ENCODE assay signal across 8 mouse cellular contexts in genomic region chr13:37513905-37514607, GRCm38 (mm10).
DNase-seq lines count a peak whose midpoint lies in the region; ATAC-seq lines count a peak whose summit lies in the region.

No protein-coding gene starts in this region.

- WGBS in hindbrain, embryonic 13.5 days, result 3% methylated on average over 23 of the region's 23 CpGs
- 3% methylated on average over 23 of the region's 23 CpGs for WGBS in lung, embryonic 16.5 days

- H3K9me3 ChIP-seq in hindbrain, embryonic 13.5 days, result no peaks in the 10 kb centered on the region
- no peaks in the 10 kb centered on the region for H3K9me3 ChIP-seq in lung, embryonic 16.5 days (ENCODE audit: control insufficient read depth, low read length)

- peak overlapping the region; percentile 18 for H3K4me3 ChIP-seq in hindbrain, embryonic 13.5 days
- peak overlapping the region; percentile 1; the same call in 1 of the 2 replicates for H3K4me3 ChIP-seq in lung, embryonic 16.5 days (ENCODE audit: low read length)

- no peaks in the 10 kb centered on the region for H3K27me3 ChIP-seq in hindbrain, embryonic 13.5 days
- no peaks in the 10 kb centered on the region for H3K27me3 ChIP-seq in lung, embryonic 16.5 days (ENCODE audit: control insufficient read depth, insufficient read depth, low read depth, low read length)

- H3K36me3 ChIP-seq in hindbrain, embryonic 13.5 days, result no peaks in the 10 kb centered on the region
- H3K36me3 ChIP-seq in lung, embryonic 16.5 days (ENCODE audit: control insufficient read depth, insufficient read depth, low read length), result no peaks in the 10 kb centered on the region

- H3K4me2 ChIP-seq in hindbrain, embryonic 13.5 days, result peak overlapping the region; percentile 45
- peak overlapping the region; percentile 38 for H3K4me2 ChIP-seq in lung, embryonic 16.5 days (ENCODE audit: low read depth, low read length)

- H3K9ac ChIP-seq in hindbrain, embryonic 13.5 days, result peak overlapping the region; percentile 63
- peak overlapping the region; percentile 57 for H3K9ac ChIP-seq in lung, embryonic 16.5 days (ENCODE audit: low read length)

- peaks cover 28% of the 10 kb centered on the region for H3K4me1 ChIP-seq in hindbrain, embryonic 13.5 days (replicated peaks)
- peaks cover 27% of the 10 kb centered on the region for H3K4me1 ChIP-seq in lung, embryonic 16.5 days (replicated peaks; ENCODE audit: control insufficient read depth, insufficient read depth, low read length)

- peak; percentile 79 for ATAC-seq in hindbrain, embryonic 13.5 days (ENCODE audit: low FRiP score)
- peak; percentile 81 for ATAC-seq in lung, embryonic 16.5 days (ENCODE audit: low read depth)

- H3K27ac ChIP-seq in hindbrain, embryonic 13.5 days, result peak overlapping the region; percentile 85
- H3K27ac ChIP-seq in lung, embryonic 16.5 days (ENCODE audit: low read length), result peak overlapping the region; percentile 92

- peak; percentile 74 for DNase-seq in ovary, adult 18-20 months (ENCODE audit: low spot score)
- no peak for DNase-seq in ovary, postnatal 14 days (ENCODE audit: low spot score)
- peak; percentile 35 to 41 for DNase-seq in frontal cortex, adult 2 months (ENCODE audit: extremely low spot score in 1 of 2, low spot score in 1 of 2)
- DNase-seq in layer of hippocampus, postnatal 36 days, result peak; percentile 35 to 39
- peak; percentile 15 for DNase-seq in right cerebral cortex, postnatal 14 days
- DNase-seq in thymus, postnatal 36 days, result no peak

Comparison
In these comparisons a context has a peak if more than half of its experiments do, and no peak if none do; other contexts are left out.
1. DNase-seq: peak in ovary, adult 18-20 months (single experiment), frontal cortex, adult 2 months (2 of 2), layer of hippocampus, postnatal 36 days (2 of 2) and right cerebral cortex, postnatal 14 days (single experiment); none in ovary, postnatal 14 days (single experiment) and thymus, postnatal 36 days (0 of 2).